Mouse (Mus musculus): ENCODE measurements at regions not wholly inside any gene's neighbourhood (a gene's known extent, or its start where the extent isn't known, plus 50 kb on each side); places are given as distances from the start of the nearest gene placed in this dataset.

- Histone ChIP-seq H3K36me3 (ENCODE audit: control insufficient read depth, insufficient read depth, low read length) (no peaks in the 10 kb centered on the region), H3K4me3 (ENCODE audit: low read depth, low read length) (no peak overlapping the region), H3K4me2 (ENCODE audit: low read length) (no peak overlapping the region), H3K4me1 (ENCODE audit: control insufficient read depth, insufficient read depth, low read length) (no peaks in the 10 kb centered on the region), H3K27ac (ENCODE audit: low read depth, low read length) (no peak overlapping the region), H3K27me3 (replicated peaks; ENCODE audit: control insufficient read depth, insufficient read depth, low read length) (no peaks in the 10 kb centered on the region), H3K9ac (ENCODE audit: low read length) (no peak overlapping the region), H3K9me3 (replicated peaks; ENCODE audit: control insufficient read depth, low read length) (no peaks in the 10 kb centered on the region)
- ATAC-seq (no peak), DNase-seq (ENCODE audit: low spot score) (no peak)
- 91% methylated on average over 5 of the region's 5 CpGs for WGBS
Measured at GRCm38 (mm10) chr16:37459533-37459890, 74.8 kb upstream of the Stxbp5l start.

- WGBS, result 83% methylated on average over 4 of the region's 4 CpGs
- no peak overlapping the region for H3K4me3 ChIP-seq (ENCODE audit: low read depth, low read length)
Measured at GRCm38 (mm10) chr16:37458592-37459532, 74.1 kb upstream of the Stxbp5l start.

GRCm38 (mm10) chr16:37455971-37456370, 71.2 kb upstream of the Stxbp5l start:
- WGBS, result 83% methylated on average over 2 of the region's 2 CpGs
- H3K4me2 ChIP-seq (ENCODE audit: low read length), result no peak overlapping the region
- H3K4me3 ChIP-seq (ENCODE audit: low read depth, low read length), result no peak overlapping the region
- DNase-seq (ENCODE audit: low spot score) (no peak), ATAC-seq (no peak)
- H3K9ac ChIP-seq (ENCODE audit: low read length), result no peak overlapping the region
- H3K4me1 ChIP-seq (ENCODE audit: control insufficient read depth, insufficient read depth, low read length), result no peaks in the 10 kb centered on the region
- H3K27ac ChIP-seq (ENCODE audit: low read depth, low read length), result no peak overlapping the region
- no peaks in the 10 kb centered on the region for H3K9me3 ChIP-seq (replicated peaks; ENCODE audit: control insufficient read depth, low read length)
- H3K36me3 ChIP-seq (ENCODE audit: control insufficient read depth, insufficient read depth, low read length), result no peaks in the 10 kb centered on the region
- no peaks in the 10 kb centered on the region for H3K27me3 ChIP-seq (replicated peaks; ENCODE audit: control insufficient read depth, insufficient read depth, low read length)

More at GRCm38 (mm10) chr16:37458592-37459532, 74.1 kb upstream of the Stxbp5l start:
- Histone ChIP-seq H3K27ac (ENCODE audit: low read depth, low read length) (no peak overlapping the region), H3K4me2 (ENCODE audit: low read length) (no peak overlapping the region), H3K9me3 (replicated peaks; ENCODE audit: control insufficient read depth, low read length) (no peaks in the 10 kb centered on the region), H3K9ac (ENCODE audit: low read length) (no peak overlapping the region), H3K36me3 (ENCODE audit: control insufficient read depth, insufficient read depth, low read length) (no peaks in the 10 kb centered on the region), H3K27me3 (replicated peaks; ENCODE audit: control insufficient read depth, insufficient read depth, low read length) (no peaks in the 10 kb centered on the region), H3K4me1 (ENCODE audit: control insufficient read depth, insufficient read depth, low read length) (no peaks in the 10 kb centered on the region)
- DNase-seq (ENCODE audit: low spot score) (peak; percentile 28), ATAC-seq (no peak)

GRCm38 (mm10) chr16:37449846-37450245, 65.1 kb upstream of the Stxbp5l start:
- no peak overlapping the region for H3K4me3 ChIP-seq (ENCODE audit: low read depth, low read length)
- ATAC-seq, result no peak
- no peaks in the 10 kb centered on the region for H3K4me1 ChIP-seq (ENCODE audit: control insufficient read depth, insufficient read depth, low read length)
- 88% methylated on average over 5 of the region's 5 CpGs for WGBS
- H3K4me2 ChIP-seq (ENCODE audit: low read length), result no peak overlapping the region
- no peaks in the 10 kb centered on the region for H3K27me3 ChIP-seq (replicated peaks; ENCODE audit: control insufficient read depth, insufficient read depth, low read length)
- H3K9ac ChIP-seq (ENCODE audit: low read length), result no peak overlapping the region
- no peaks in the 10 kb centered on the region for H3K9me3 ChIP-seq (replicated peaks; ENCODE audit: control insufficient read depth, low read length)
- no peak for DNase-seq (ENCODE audit: low spot score)
- no peaks in the 10 kb centered on the region for H3K36me3 ChIP-seq (ENCODE audit: control insufficient read depth, insufficient read depth, low read length)
- no peak overlapping the region for H3K27ac ChIP-seq (ENCODE audit: low read depth, low read length)

GRCm38 (mm10) chr16:37445756-37446155, 61.0 kb upstream of the Stxbp5l start:
- no peak for ATAC-seq
- DNase-seq (ENCODE audit: low spot score), result no peak
- WGBS, result 62% methylated on average over 1 of the region's 1 CpGs

GRCm38 (mm10) chr16:37442936-37443335, 58.2 kb upstream of the Stxbp5l start:
- DNase-seq (ENCODE audit: low spot score) (peak; percentile 13), ATAC-seq (peak; percentile 32; the same call in 1 of the 2 replicates)
- Histone ChIP-seq H3K4me1 (ENCODE audit: control insufficient read depth, insufficient read depth, low read length) (no peaks in the 10 kb centered on the region), H3K27ac (ENCODE audit: low read depth, low read length) (no peak overlapping the region), H3K9ac (ENCODE audit: low read length) (no peak overlapping the region), H3K36me3 (ENCODE audit: control insufficient read depth, insufficient read depth, low read length) (no peaks in the 10 kb centered on the region), H3K4me2 (ENCODE audit: low read length) (no peak overlapping the region), H3K9me3 (replicated peaks; ENCODE audit: control insufficient read depth, low read length) (no peaks in the 10 kb centered on the region), H3K27me3 (replicated peaks; ENCODE audit: control insufficient read depth, insufficient read depth, low read length) (no peaks in the 10 kb centered on the region), H3K4me3 (ENCODE audit: low read depth, low read length) (no peak overlapping the region)
- WGBS, result 53% methylated on average over 6 of the region's 6 CpGs

More at GRCm38 (mm10) chr16:37445756-37446155, 61.0 kb upstream of the Stxbp5l start:
- no peak overlapping the region for H3K9ac ChIP-seq (ENCODE audit: low read length)
- no peaks in the 10 kb centered on the region for H3K27me3 ChIP-seq (replicated peaks; ENCODE audit: control insufficient read depth, insufficient read depth, low read length)
- H3K9me3 ChIP-seq (replicated peaks; ENCODE audit: control insufficient read depth, low read length), result no peaks in the 10 kb centered on the region
- H3K4me3 ChIP-seq (ENCODE audit: low read depth, low read length), result no peak overlapping the region
- H3K4me1 ChIP-seq (ENCODE audit: control insufficient read depth, insufficient read depth, low read length), result no peaks in the 10 kb centered on the region
- no peaks in the 10 kb centered on the region for H3K36me3 ChIP-seq (ENCODE audit: control insufficient read depth, insufficient read depth, low read length)
- no peak overlapping the region for H3K27ac ChIP-seq (ENCODE audit: low read depth, low read length)
- no peak overlapping the region for H3K4me2 ChIP-seq (ENCODE audit: low read length)

- H3K4me1 ChIP-seq (ENCODE audit: control insufficient read depth, insufficient read depth, low read length), result no peaks in the 10 kb centered on the region
- WGBS, result 81% methylated on average over 6 of the region's 6 CpGs
- H3K9ac ChIP-seq (ENCODE audit: low read length), result no peak overlapping the region
- no peaks in the 10 kb centered on the region for H3K27me3 ChIP-seq (replicated peaks; ENCODE audit: control insufficient read depth, insufficient read depth, low read length)
- H3K27ac ChIP-seq (ENCODE audit: low read depth, low read length), result no peak overlapping the region
- no peaks in the 10 kb centered on the region for H3K9me3 ChIP-seq (replicated peaks; ENCODE audit: control insufficient read depth, low read length)
- no peak for ATAC-seq
- DNase-seq (ENCODE audit: low spot score), result peak; percentile 43
- no peak overlapping the region for H3K4me2 ChIP-seq (ENCODE audit: low read length)
- H3K36me3 ChIP-seq (ENCODE audit: control insufficient read depth, insufficient read depth, low read length), result no peaks in the 10 kb centered on the region
- H3K4me3 ChIP-seq (ENCODE audit: low read depth, low read length), result no peak overlapping the region
Measured at GRCm38 (mm10) chr16:37442481-37442880, 57.7 kb upstream of the Stxbp5l start.

- no peaks in the 10 kb centered on the region for H3K36me3 ChIP-seq (ENCODE audit: control insufficient read depth, insufficient read depth, low read length)
- no peaks in the 10 kb centered on the region for H3K9me3 ChIP-seq (replicated peaks; ENCODE audit: control insufficient read depth, low read length)
- no peaks in the 10 kb centered on the region for H3K4me1 ChIP-seq (ENCODE audit: control insufficient read depth, insufficient read depth, low read length)
- H3K9ac ChIP-seq (ENCODE audit: low read length), result no peak overlapping the region
- no peak for DNase-seq (ENCODE audit: low spot score)
- H3K4me2 ChIP-seq (ENCODE audit: low read length), result no peak overlapping the region
- WGBS, result 90% methylated on average over 14 of the region's 14 CpGs
- no peak for ATAC-seq
- no peak overlapping the region for H3K27ac ChIP-seq (ENCODE audit: low read depth, low read length)
- H3K27me3 ChIP-seq (replicated peaks; ENCODE audit: control insufficient read depth, insufficient read depth, low read length), result no peaks in the 10 kb centered on the region
- H3K4me3 ChIP-seq (ENCODE audit: low read depth, low read length), result no peak overlapping the region
Measured at GRCm38 (mm10) chr16:37440628-37441164, 55.9 kb upstream of the Stxbp5l start.
